Mouse (Mus musculus): ENCODE results near the gene Vmn1r49. TPM values are rescaled to one million over a fixed set of nuclear protein-coding genes. Genes with fewer than 3 reads are reported as not detected.
"Not testable (repeated sequence)": the region's sequence is repeated elsewhere in the genome, so short reads cannot be mapped to it uniquely, and the experiment has no call there.

Gene Vmn1r49
- 0.01 TPM in 1 of 2 replicates, not detected in the other for polyA plus RNA-seq (2012)

DNA sequence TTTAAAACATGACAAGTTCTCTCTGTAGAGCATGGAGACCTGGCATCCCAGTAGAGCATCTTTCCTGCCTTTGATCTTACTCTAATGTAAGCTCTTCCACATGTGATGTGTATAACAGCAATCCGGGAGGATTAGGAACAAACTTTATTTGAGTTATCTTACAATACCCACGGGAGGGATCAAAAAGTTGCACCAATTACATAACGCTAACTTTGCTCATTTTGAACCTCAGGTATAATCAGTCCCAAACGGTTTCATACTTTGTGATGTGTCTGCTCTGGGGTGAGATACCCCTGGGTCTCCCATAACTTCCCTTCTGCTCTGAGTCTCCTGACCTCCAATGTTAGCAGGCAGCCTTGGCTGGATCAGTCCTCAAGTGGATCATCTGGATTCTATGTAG, at the start of gene Vmn1r49:
TSS of gene Vmn1r49 (minus strand) at position 101 of the 400 bp plus-strand sequence.
- Histone ChIP-seq H3K27me3 (ENCODE audit: control insufficient read depth) (no peaks in the 10 kb centered on the region), H3K9me3 (ENCODE audit: control insufficient read depth, low read length) (peaks cover 11% of the 10 kb centered on the region), H3K4me3 (replicated peaks) (no peak within 1 kb of the TSS), H3K4me1 (ENCODE audit: control insufficient read depth) (no peaks in the 10 kb centered on the region), H3K36me3 (ENCODE audit: control insufficient read depth) (no peaks in the 10 kb centered on the region)
- TF ChIP-seq TAL1 (IDR thresholded peaks at IDR 0.05; ENCODE audit: low read length): no peak

DNA sequence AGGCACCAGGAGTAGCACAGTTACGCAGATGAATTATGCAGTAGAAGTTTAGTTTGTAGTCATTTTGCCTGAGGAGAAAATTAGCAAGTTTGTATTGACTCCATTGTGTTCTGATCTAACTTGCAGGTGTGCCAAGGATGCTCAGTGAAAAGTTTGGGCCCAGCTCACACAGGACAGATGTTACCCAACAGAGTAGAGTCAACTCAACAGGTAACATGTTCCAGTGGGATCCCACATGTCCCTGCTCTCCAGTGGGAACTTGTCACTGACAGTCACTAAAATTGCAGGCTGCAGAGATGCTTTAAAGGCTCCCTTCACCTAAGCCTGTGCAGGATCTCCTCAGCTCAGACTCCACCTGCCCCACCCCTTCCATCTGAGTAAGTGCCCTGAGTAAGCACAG, 44.0 kb upstream of the Vmn1r49 start, which contains the start of gene Vmn1r51:
TSS of gene Vmn1r51 (plus strand) at position 301 of the 400 bp plus-strand sequence.
- not testable (repeated sequence) for H3K27me3 ChIP-seq (ENCODE audit: control insufficient read depth); H3K9me3 ChIP-seq (ENCODE audit: control insufficient read depth, low read length); H3K36me3 ChIP-seq (ENCODE audit: control insufficient read depth); H3K4me3 ChIP-seq (replicated peaks); H3K4me1 ChIP-seq (ENCODE audit: control insufficient read depth)

DNA sequence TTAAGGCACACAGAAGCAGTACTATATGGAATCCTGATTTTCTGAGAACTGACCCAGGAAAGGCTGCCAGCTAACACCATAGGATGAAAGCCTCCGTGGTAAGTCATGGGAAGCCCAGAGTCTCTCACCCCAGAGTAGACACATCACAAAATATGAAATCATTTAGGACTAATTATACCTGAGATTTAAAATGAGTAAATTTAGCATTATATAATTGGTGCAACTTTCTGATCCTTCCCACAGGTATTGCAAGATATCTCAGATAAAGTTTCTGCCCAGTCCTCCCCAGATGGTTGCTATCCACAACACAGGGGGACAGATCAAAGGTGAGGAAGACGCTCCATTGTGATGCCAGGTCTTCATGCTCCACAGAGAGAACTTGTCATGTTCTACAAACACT, 22.8 kb upstream of the Vmn1r49 start, which contains the start of gene Vmn1r50:
TSS of gene Vmn1r50 (plus strand) at position 301 of the 400 bp plus-strand sequence.
- Histone ChIP-seq H3K4me1 (ENCODE audit: control insufficient read depth) (no peaks in the 10 kb centered on the region), H3K4me3 (replicated peaks) (no peak within 1 kb of the TSS), H3K36me3 (ENCODE audit: control insufficient read depth) (no peaks in the 10 kb centered on the region), H3K27me3 (ENCODE audit: control insufficient read depth) (no peaks in the 10 kb centered on the region), H3K9me3 (ENCODE audit: control insufficient read depth, low read length) (no peaks in the 10 kb centered on the region; the same call in 1 of the 2 replicates)
- no peak for TF ChIP-seq GATA1 (IDR thresholded peaks at IDR 0.05; ENCODE audit: low read length)
- no peak for TF ChIP-seq TAL1 (IDR thresholded peaks at IDR 0.05; ENCODE audit: low read length)

DNA sequence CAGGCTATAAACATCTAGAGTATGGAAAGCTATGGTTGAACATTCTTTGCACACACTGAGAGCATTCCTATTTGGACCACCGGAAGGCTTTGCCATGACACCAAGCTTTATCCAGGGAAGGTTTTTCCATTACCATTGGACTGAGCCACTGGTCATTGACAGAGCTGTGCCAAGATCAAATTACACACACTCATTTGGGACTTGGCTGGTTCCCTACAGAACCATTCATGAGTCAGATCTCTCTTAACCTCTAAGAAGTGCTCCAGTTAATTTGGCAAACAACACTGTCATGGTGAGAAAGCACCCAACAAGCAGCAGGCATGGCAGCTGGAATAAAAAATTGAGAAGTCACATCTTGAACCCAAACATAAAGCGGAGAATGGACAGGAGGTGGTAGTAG, 22.3 kb upstream of the Vmn1r49 start:
- H3K27me3 ChIP-seq (ENCODE audit: control insufficient read depth): no peaks in the 10 kb centered on the region
- no peaks in the 10 kb centered on the region for H3K4me1 ChIP-seq (ENCODE audit: control insufficient read depth)
- TF ChIP-seq TAL1 (IDR thresholded peaks at IDR 0.05; ENCODE audit: low read length) (no peak), GATA1 (IDR thresholded peaks at IDR 0.05; ENCODE audit: low read length) (no peak)
- no peak overlapping the region for H3K4me3 ChIP-seq (replicated peaks)
- no peaks in the 10 kb centered on the region for H3K36me3 ChIP-seq (ENCODE audit: control insufficient read depth)
- H3K9me3 ChIP-seq (ENCODE audit: control insufficient read depth, low read length): peaks cover 2% of the 10 kb centered on the region; the same call in 1 of the 2 replicates

DNA sequence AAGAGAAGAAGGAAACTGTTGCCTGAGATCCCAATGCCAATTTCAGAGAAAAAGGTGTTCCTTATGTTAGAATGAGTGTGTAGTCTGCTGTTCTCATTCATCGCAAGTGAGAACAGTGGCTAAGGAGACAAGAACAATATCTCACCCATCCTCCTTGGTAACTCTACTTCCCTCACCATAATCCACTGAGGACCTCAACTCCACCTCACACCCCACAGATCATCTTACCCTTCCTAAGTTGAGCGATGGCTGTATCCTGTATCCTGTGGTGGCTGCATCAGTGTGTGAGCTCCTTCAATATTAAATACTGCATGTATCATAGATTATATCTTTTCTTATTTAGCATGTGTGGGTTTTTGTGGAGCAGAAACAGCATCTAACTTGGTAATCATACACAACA, 41.6 kb downstream of the Vmn1r49 start, which contains the start of gene Vmn1r48:
TSS of gene Vmn1r48 (minus strand) at position 101 of the 400 bp plus-strand sequence.
- H3K4me3 ChIP-seq (replicated peaks); H3K9me3 ChIP-seq (ENCODE audit: control insufficient read depth, low read length); H3K4me1 ChIP-seq (ENCODE audit: control insufficient read depth); H3K36me3 ChIP-seq (ENCODE audit: control insufficient read depth); H3K27me3 ChIP-seq (ENCODE audit: control insufficient read depth): not testable (repeated sequence)

Other genes with a start within 250 kb of the Vmn1r49 start
- gene Vmn1r42, start 202.1 kb downstream of the Vmn1r49 start, polyA plus RNA-seq (2012): not detected in 2 replicates
- under 0.01 TPM in 1 of 2 replicates, not detected in the other for gene Vmn1r43, start 202.1 kb downstream of the Vmn1r49 start, polyA plus RNA-seq (2012)
- not detected in 2 replicates for gene Vmn1r44, start 194.8 kb downstream of the Vmn1r49 start, polyA plus RNA-seq (2012)
- not detected in 2 replicates for gene Vmn1r45, start 137.9 kb downstream of the Vmn1r49 start, polyA plus RNA-seq (2012)
- under 0.01 TPM in 1 of 2 replicates, not detected in the other for gene Vmn1r46, start 109.2 kb downstream of the Vmn1r49 start, polyA plus RNA-seq (2012)
- gene Vmn1r47, start 62.4 kb downstream of the Vmn1r49 start, polyA plus RNA-seq (2012): 0.01 TPM in 1 of 2 replicates, not detected in the other
- gene Vmn1r48, start 41.7 kb downstream of the Vmn1r49 start, polyA plus RNA-seq (2012): not detected in 2 replicates
- not detected in 2 replicates for gene Vmn1r50, start 22.9 kb upstream of the Vmn1r49 start, polyA plus RNA-seq (2012)
- gene Vmn1r51, start 44.1 kb upstream of the Vmn1r49 start, polyA plus RNA-seq (2012): not detected in 2 replicates
- not detected in 2 replicates for gene Vmn1r52, start 96.3 kb upstream of the Vmn1r49 start, polyA plus RNA-seq (2012)
- not detected in 2 replicates for gene V1ra8, start 124.3 kb upstream of the Vmn1r49 start, polyA plus RNA-seq (2012)
- not detected in 2 replicates for gene Vmn1r53, start 145.9 kb upstream of the Vmn1r49 start, polyA plus RNA-seq (2012)
- not detected in 2 replicates for gene Vmn1r54, start 167.8 kb upstream of the Vmn1r49 start, polyA plus RNA-seq (2012)
- gene BC048671, start 222.7 kb upstream of the Vmn1r49 start, polyA plus RNA-seq (2012): not detected in 2 replicates
- 0.02 TPM in 1 of 2 replicates, not detected in the other for gene Chst13, start 246.7 kb upstream of the Vmn1r49 start, polyA plus RNA-seq (2012)